Mouse (Mus musculus): Measurements from ENCODE around the gene Hmbs.
"Not testable (repeated sequence)": the region's sequence is repeated elsewhere in the genome, so short reads cannot be mapped to it uniquely, and the experiment has no call there.

Gene Hmbs

DNA sequence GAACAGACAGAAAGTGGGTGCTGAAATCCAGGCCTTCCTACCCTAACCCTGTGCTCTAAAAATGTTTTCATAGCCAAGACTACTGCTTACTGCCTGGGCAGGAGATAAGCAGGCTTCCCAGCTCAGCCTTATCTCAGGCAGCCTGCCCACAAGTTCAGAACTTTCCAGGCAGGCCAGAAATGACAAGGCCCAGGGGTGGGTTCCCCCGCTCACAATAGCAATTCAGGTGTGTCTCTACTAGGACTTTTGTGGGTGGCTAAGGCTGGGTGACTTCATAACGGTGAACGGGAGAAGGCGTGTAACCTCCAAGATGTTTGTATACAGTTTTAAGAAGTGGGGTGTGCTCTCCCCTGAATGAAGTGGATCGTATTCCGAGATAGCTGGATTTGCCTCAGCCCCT lies 738 bp downstream of the Hmbs start:
- no peak for DNase-seq

DNA sequence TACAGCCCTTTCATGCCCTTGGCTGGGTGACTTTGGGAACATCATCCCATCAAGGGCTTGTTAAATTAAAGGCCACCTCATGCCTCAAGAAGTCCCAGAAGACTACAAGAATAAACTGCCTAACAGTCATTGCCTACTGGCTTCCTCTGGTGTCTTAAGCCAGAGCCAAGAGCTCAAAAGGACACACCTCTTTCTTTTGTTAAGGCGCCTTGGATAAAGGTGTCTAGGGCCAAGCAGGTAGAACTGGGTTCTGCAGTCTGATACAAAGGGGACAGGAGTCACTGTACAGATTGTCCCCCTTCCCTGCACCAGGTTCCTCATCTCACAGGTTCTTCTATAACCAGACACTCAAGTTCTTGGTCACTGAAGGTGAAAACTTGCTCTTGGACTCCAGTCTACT lies 1.4 kb downstream of the Hmbs start:
- no peak for DNase-seq

DNA sequence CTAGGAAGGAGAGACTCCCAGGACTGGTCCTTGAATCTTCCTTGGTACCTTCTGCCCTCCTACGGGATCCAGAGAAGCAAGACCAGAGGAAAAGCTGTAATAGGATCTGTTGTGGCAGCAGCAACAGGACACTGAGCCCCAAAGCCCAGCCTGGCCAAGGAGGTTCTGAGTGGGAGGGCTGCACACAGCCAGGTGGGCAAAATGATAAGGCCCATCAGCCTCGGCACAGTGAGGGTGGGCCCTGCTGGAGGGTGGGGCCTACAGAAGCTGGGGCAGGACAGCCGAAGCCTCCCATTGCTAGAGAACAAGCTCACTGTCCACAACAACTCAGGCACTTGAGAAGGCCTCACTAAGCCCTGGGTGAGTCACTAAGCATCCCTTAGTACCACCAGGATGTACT lies 1.9 kb downstream of the Hmbs start:
- no peak for DNase-seq

DNA sequence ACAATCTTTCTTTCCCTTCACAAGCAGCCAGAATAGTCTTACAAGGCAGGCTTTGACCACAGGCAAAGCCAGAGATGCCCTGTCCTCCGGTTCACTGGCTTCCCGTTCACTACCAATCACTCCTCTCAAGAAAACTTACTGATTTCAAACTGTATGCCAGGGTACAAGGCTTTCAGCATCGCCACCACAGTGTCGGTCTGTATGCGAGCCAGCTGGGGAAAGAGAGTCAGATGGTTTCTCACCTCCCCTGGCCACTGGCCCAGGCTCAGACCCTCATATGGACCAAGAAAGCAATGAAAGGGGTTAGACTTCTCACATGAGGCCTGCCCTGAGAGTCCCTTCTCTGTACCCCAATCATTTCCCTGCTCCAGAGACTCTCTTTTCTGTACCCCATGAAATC lies 2.5 kb downstream of the Hmbs start:
- DNase-seq, result no peak

DNA sequence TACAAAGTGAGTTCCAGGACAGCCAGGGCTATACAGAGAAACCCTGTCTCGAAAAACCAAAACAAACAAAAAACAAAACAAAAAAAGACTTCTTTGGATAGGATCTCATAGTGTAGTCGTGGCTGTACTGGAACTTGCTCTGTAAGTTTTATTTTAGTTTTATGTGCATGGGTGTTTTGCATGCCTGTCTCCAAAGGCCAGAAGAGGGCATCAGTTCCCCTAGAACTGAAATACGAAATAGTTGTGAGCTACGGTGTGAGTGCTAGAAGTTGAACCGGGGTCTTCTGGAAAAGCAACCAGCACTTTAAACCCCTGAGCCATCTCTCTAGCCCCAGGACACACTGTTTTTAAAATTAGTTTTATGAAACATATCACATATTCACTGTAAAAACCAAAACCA lies 5.5 kb downstream of the Hmbs start:
- DNase-seq, result peak; percentile 0

DNA sequence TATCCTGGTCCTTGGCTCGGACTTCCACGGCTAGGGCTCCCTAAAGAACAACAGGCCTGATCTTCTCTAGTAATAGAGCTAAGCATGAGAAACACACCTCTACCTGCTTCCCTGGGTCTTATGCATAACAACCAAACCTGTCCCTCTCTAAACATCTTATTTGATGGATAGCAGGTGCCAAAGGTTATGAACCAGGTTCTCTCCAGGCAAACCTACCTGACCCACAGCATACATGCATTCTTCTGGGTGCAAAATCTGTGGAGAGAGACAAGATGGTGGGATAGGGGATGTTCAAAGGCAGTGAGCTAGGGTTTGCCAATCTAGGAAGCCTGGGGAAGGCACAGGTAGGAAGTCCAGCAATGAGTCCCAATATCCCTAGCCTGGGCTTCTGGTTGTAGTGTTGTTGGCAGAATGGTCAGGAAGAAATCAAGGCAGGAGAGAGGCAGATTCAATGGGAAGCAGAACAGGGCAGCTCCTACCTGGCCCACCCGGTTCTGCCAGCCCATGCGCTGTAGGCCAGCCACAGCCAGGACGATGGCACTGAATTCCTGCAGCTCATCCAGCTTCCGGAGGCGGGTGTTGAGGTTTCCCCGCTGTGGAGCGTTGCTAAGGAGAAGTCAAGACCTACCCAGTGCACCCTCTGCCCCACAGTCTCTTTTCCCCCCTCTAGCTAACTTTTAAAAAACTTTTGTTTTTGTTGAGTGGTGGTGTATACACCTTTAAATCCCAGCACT lies 6.4 kb downstream of the Hmbs start:
- peak; percentile 3 for DNase-seq

DNA sequence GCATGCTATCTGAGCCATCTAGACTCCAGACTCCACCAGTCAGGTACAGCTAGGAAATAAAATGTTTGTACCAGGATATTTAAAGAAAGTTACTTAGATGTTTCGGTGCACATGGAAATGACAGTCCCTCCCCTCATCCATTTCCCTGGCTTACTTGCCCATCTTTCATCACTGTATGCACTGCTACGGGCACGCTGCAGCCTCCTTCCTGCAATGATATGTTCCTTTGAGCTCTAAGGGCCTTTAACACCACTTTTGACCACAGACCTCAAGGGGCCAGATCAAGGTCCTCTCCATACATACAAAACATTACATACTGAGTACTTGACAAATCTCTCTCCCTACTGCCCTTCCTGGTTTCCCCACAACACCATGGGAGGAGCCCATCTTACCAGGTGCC lies 7.1 kb downstream of the Hmbs start:
- DNase-seq, result peak; percentile 0

DNA sequence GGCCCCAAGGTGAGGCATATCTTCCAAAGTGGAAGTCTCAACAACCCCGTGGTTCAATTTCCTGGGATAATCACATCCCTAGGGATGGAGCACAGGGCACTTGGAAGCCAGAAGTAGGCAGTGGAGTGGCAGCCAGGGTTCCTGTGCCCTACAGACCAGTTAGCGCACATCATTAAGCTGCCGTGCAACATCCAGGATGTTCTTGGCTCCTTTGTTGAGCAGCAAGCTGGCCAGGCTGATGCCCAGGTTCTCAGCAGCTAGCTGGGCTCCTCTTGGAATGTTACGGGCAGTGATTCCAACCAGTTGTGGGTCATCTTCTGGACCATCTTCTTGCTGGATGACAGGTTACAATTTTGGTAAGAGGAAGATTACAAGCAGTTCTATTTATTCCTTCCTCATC lies 7.5 kb downstream of the Hmbs start:
- DNase-seq, result peak; percentile 1

DNA sequence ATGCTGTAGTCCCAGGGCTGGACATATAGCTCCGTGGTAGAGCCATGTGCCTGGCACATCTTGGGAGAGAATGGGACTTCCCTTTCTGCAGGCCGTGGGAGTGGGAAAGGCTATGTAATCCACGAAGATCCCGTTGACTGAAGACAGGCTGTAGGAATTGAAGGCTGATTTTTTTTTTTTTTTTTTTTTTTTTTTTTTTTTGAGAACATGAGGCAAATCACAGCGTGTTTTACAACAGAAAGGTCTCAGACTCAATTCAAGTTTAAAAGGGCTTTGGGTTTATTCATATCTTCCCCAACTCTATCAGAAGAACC lies 8.0 kb downstream of the Hmbs start:
- DNase-seq, result peak; percentile 2

DNA sequence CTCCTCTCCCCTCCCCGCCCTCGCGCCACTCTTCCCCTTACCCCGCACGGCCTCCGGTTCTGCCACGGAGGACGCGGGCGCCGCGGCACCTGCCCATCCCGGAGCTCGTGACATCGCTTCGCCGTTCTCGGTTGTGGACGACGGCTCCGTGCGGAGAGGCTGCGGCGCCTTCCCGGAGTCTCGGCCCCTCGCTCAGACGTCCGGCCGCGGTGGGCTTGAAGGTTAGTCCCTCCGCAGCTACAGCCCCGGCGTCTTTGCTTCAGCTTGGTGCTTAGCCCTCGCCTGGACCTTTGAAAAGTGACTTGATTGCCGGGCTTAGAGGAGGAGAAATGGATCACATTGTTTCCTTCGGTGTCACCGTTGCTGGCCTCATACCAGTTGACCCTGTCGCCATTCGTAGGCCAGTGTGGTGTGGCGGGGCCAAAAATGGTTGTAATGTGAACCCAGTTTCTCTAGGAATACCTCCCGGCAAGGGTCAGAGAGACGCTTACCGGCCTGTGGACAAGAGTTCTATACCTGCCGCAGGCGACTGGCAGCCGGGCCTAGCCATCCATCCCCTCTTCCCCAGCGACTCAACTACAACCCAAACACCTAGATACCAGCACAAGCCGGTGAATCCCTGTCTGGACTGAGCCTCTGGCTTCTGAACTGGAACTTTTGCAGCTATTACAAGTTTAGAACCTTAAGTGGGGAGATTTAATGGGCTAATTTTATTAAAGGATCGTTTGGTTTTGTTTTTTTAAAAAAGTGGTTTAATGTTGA lies 8.5 kb downstream of the Hmbs start:
- DNase-seq, result peak; percentile 59

DNA sequence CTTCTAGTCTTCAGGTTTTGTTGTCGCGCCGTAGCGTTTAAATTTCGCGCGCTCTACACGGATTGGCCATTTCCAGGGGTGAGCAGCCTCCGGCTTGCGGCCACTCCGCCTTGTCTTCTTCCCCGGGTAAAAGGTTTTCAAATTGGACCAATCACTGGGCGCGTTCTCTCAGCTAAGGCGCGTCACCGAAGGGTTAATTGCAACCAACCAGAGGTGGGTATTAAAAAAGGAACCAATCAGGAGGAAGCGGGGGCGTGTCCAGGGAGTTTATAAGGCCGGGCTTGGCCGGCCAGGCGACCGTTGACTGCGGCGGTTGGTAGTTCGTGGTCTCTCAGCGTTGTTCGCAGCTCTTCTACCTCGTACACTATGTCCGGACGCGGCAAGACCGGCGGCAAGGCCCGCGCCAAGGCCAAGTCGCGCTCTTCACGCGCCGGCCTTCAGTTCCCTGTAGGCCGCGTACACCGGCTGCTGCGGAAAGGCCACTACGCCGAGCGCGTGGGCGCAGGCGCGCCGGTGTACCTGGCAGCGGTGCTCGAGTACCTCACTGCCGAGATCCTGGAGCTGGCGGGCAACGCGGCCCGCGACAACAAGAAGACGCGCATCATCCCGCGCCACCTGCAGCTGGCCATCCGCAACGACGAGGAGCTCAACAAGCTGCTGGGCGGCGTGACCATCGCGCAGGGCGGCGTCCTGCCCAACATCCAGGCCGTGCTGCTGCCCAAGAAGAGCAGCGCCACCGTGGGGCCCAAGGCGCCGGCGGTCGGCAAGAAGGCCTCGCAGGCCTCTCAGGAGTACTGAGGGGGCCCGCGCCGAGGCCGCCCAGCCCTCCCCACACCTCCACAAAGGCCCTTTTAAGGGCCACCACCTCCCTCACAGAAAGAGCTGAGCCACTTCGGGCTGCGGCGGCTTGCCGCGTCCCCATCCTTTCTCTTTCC lies 9.4 kb downstream of the Hmbs start, which contains the start of gene H2afx:
Gene H2afx (plus strand): TSS at position 299 of the 935 bp plus-strand sequence.
- peak; percentile 94 for DNase-seq

DNA sequence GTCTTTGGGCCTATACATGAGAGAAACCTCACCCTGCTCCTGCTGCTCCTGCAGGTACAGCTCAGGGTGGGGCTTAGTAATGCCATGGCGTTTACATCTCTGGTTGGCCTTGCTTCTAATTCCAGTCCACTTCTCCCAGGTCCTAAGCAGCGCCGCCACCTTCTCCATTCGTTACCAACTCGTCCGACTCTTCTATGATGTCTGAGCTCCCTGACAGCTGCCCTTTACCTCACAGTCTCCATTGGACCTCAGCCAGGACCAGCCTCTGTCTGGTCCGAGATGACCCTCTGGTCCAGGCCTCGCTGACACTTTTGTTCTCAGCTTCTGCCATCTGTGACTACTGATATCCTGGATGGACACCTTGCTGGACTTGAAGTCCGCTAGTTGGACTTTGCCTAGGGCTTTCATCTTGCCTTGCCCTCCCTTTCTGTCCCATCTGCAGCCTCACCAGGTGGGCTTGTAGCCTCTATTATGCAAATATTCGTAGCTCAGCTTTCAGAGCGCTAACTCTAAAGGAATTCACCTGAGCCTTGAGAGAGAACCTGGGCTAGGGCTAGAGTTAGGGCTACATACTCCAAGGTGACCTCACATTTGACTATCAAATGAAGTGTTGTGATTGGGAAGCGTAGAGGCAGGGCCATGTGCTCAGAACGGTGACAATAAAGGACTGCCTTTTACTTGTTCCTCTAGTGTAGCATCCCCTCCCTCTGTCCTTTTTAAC lies 10.9 kb downstream of the Hmbs start:
- no peak for DNase-seq

DNA sequence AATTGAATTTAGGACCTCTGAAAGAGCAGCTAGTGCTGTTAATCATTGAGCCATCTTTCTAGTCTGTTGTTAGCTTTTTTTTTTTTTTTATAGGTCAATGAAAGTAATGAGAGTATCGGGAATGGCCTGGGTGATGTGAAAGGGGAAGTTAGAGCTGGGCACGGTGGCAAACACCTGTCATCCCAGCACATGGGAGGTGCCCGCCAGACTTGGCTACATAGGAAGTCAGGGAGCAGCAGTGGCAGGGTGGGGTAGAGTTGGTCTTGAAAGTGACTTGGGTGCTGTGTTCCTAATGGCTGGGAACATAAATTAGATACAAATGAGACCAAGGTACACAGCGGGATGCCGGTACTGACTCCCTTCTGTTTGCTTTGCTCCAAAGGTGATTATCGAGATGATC lies 13.3 kb downstream of the Hmbs start:
- DNase-seq, result peak; percentile 0

DNA sequence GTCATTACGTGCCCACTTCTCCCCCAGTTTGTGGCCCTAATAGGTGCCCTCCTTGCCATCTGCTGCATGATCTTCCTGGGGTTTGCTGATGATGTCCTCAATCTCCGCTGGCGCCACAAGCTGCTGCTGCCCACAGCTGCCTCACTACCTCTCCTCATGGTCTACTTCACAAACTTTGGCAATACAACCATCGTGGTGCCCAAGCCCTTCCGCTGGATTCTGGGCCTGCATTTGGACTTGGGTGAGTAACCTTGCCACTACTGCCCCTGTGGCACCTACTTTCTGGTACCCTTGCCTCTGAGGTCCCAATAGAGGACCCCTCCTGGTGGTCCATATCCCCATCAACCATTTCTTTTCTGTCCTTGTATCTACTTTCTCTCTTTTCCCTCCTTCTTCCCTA lies 16.1 kb downstream of the Hmbs start:
- DNase-seq, result no peak

DNA sequence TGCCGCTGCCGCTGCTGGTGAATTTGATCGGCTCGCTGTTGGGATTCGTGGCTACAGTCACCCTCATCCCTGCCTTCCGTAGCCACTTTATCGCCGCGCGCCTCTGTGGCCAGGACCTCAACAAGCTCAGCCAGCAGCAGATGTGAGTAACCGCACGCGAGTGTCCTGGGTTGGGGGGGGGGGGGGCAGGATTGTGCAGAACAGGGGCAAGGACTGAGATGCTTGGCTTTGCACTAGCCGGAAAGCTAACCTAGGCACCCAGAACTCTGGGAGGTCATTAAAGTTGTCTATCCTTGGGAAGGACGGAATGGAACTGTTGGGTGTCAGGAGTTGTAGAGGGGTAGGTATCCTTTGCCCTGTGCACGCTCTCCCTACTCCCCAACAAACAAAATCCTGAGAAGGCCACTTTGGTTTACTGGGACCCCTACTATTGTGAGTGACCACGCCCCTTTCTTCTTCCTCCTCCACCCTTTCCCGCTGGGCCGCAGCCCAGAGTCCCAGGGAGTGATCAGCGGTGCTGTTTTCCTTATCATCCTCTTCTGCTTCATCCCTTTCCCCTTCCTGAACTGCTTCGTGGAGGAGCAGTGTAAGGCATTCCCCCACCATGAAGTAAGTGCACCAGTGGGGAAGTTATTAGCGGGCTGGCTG lies 16.8 kb downstream of the Hmbs start:
- DNase-seq, result no peak

DNA sequence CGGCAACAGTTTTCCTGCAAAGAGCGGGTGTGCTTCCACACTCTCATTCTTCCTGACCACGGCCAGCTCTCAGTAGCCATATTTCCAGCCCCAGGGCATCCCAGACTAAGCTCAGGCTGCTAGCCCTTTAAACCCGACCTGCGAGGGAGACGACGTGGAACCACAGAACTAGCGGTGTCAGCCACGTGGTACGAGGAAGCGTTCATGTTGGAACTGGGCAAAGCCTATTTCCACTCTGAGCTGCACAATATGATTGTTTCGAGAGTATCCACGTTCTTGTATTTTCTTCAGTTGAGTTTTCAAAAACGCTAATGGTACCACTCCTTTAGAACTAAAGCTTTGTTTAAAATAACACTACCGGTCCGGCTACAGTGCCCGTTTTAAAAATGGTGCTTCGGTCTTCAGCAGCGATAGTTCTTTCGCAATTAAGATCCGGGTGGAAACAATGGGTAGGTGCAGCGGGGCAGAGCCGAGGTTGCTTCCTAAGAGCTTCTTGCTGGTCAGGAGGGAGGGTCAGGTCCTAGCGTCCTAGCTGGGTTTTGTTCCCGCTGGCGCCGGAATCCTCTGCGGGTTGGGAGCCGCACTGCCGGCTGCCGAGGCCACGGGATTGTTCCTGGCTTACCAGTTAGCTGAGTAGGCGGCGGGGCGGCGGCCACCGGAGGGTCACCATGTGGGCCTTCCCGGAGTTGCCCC lies 17.5 kb downstream of the Hmbs start:
- DNase-seq, result peak; percentile 73

DNA sequence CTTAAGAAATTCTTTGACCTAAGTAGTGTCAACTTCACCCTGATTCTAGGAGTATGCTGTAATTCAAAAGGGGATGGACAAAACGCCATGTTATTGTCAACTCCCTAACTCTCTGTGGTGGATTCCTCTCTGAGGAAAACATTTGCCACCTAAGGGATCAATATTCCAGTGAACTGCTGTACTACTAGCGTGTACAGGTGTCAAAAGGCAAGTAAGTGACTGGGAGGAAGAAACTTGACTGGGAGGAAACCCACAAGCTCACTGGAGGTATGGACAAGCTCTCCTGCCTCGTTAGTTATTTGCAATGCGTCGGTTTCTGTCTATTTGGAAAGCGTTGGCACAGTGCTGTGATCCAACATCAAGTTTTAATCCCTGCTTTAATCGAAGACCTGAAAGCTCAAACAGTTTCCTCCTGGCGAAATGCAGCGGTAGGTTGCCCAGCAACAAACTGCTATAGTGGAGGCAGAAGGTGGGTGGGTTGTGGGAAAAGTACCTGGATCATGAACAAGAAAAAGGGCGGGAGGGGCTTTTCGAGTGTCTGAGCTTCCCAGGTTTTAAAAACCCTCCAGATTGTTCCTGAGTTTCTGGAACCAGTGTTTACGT lies 18.2 kb downstream of the Hmbs start, which contains the start of gene Dpagt1:
Gene Dpagt1 (plus strand): TSS at position 252 of the 603 bp plus-strand sequence.
- DNase-seq, result no peak

DNA sequence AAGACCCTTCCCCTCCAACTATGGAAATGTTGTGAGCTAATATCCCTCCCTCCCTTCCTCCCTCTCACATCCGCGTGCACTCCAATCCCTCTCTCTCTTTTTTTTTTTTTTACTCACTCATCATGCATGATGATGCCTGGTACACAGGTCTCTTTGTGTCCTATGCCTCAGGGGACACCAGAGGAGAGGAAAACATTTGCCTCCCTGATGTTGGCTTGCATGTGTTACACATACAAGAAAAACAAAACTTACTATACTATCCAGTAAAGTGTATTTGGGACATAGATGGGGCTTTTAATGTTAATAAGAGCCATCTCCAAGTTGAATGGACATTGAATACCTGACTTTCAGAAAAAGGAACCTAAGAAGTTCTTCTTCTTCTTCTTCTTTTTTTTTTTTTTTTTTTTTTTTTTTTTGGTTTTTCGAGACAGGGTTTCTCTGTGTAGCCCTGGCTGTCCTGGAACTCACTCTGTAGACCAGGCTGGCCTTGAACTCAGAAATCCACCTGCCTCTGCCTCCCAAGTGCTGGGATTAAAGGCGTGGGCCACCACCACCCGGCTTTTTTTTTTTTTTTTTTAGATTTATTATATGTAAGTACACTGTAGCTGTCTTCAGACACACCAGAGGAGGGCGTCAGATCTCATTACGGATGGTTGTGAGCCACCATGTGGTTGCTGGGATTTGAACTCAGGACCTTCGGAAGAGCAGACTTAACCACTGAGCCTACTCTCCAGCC lies 18.8 kb downstream of the Hmbs start:
- DNase-seq, result not testable (repeated sequence)

DNA sequence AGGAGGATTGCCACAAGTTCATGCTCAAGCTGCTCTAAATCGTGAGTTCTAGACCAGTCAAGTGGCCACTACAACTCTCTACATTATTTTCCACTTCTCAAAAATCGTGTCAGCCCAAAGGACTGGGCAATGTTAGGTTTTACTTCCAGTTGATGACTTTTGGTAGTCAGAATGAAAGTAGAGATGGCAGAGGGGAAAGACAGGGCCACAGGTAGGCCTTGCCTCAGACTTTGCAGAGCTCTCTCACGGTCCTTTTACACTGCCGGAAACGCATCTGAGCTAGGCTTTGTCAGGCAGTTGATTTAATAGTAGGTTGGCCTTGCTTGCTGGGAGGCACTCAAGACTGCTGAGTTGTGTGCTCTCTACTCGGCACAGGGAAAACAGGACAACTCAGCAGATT lies 19.9 kb downstream of the Hmbs start:
- DNase-seq, result no peak

DNA sequence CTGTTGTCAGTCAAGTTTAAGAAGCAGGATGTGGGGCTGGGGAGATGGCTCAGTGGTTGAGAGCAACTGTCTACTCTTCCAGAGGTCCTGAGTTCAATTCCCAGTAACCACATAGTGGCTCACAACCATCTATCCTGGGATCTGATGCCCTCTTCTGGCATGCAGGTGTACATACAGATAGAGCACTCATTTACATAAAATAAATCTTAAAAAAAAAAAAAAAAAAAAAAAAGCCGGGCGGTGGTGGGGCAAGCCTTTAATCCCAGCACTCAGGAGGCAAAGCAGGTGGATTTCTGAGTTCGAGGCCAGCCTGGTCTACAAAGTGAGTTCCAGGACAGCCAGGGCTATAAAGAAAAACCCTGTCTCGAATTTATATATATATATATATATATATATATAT lies 20.4 kb downstream of the Hmbs start:
- not testable (repeated sequence) for DNase-seq

DNA sequence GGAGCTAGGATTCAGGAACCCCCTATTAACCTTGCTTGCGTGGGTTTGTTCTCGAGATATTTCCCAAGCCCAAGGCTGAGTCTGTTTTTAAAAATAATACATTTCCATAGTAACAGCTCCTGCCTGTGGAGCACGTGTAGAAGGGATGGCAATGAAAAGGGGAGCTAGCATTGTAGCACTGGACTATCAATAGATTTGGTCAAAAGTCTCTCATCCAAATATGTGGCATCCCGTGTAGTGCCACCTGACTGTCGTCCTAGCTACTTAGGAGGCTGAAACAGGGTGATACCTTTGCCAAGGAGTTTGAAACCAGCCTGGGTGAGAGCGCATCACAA lies 23.3 kb downstream of the Hmbs start:
- DNase-seq, result no peak

All from right cerebral cortex, postnatal 14 days (tissue).